Mouse (Mus musculus) kidney, postnatal 0 days (tissue): ENCODE data around the gene Rftn1. TPM values are rescaled to one million over a fixed set of nuclear protein-coding genes. Genes with fewer than 3 reads are reported as not detected.

Experiments used
- ATAC-seq: fragments of 200-750 bp; cut with Nextera tagmentation; replicated peaks from 2 replicates; pipeline ENCODE4 v1.8.0; 2017; ENCODE audit warnings: low read depth, moderate number of reproducible peaks, moderate TSS enrichment, moderate library complexity; ENCODE audit not compliant: low FRiP score
- DNase-seq: peaks from one replicate; pipeline ENCODE4 v3.0.0-alpha.2; 2016; ENCODE audit warnings: low spot score
- H3K27ac ChIP-seq: fragments of 300-500 bp; sonication (generic); 2 replicates; pipeline ENCODE4 v1.5.1; 2014; ENCODE audit warnings: mild to moderate bottlenecking
- H3K27me3 ChIP-seq: fragments of 300-500 bp; sonication (generic); 2 replicates; pipeline ENCODE4 v1.6.1; 2014; ENCODE audit warnings: low read length, mixed read lengths; ENCODE audit not compliant: insufficient read depth
- H3K36me3 ChIP-seq: fragments of 300-500 bp; sonication (generic); 2 replicates; pipeline ENCODE4 v1.6.1; 2014; ENCODE audit warnings: low read length, mixed read lengths; ENCODE audit not compliant: insufficient read depth
- H3K4me1 ChIP-seq: fragments of 300-500 bp; sonication (generic); replicated peaks from 2 replicates; pipeline ENCODE4 v1.6.1; 2014; ENCODE audit warnings: antibody characterized with exemption, low read length, mixed read lengths; ENCODE audit not compliant: insufficient read depth
- H3K4me2 ChIP-seq: fragments of 300-500 bp; sonication (generic); 2 replicates; pipeline ENCODE4 v1.6.1; 2014; ENCODE audit warnings: mild to moderate bottlenecking, low read length, moderate library complexity, mixed read lengths
- H3K4me3 ChIP-seq: fragments of 300-500 bp; sonication (generic); replicated peaks from 2 replicates; pipeline ENCODE4 v1.5.1; 2014; ENCODE audit warnings: low read depth, low read length
- H3K9ac ChIP-seq: fragments of 300-500 bp; sonication (generic); 2 replicates; pipeline ENCODE4 v1.6.1; 2014; ENCODE audit warnings: low read depth, low read length
- H3K9me3 ChIP-seq: fragments of 300-500 bp; sonication (generic); replicated peaks from 2 replicates; pipeline ENCODE4 v1.6.1; 2016; ENCODE audit warnings: low read length, inconsistent platforms, mixed read lengths
- CTCF ChIP-seq: IDR thresholded peaks from 2 replicates; pipeline ENCODE4 v1.5.1; 2016; ENCODE audit warnings: antibody characterized with exemption, low read depth, mild to moderate bottlenecking, moderate library complexity
- WGBS: fragments of 180-500 bp; shearing (Covaris S2); extraction: QIAGEN DNeasy Blood & Tissue Kit; methylation state at CpG from one replicate; pipeline ENCODE4 v1.1.7; 2014; 5-methylcytosine and 5-hydroxymethylcytosine counted together
- polyA plus RNA-seq: library from polyadenylated mRNA; unstranded; fragments of >200 nt; fragmentation: Nextera tagmentation; extraction: Ambion mirVana; gene quantifications from 2 replicates; pipeline ENCODE4 v1.2.1, GENCODE M21; 2015

The Rftn1 gene
- polyA plus RNA-seq, 1 experiment from 2014 or later = 11.8 TPM

DNA sequence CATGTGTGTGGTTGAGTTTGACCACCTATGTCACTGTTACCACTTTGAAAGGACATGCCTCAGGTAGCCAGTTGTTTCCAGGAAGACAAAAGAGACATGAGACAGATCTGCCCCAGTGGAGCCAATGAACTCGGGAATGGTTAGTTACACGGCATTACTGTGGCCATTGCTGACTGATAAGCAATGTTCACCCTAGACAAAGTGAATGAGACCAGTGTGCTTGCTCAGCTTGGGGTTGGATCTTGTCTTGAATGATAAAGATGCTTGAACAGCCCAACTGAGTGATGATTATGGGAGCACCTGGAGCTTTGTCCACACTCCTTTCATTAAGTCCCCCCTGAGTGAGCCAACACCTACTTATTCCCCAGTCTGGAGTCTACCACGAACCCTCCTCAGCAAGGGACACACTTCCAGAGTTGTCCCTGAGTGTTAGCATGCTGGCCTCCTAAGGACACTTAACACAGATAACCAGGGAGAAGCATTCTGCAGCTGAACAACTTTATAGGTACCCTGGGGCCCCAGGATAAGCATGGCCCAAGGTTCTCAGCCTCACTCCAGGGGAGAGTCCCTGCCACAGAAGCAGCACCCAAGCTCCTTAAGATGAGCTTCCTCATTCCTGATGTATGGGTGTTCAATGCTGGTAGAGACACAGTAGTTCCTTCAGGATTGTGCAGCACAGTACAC is 149.6 kb downstream of the Rftn1 start:
- Histone ChIP-seq H3K9me3 (no peaks in the 10 kb centered on the region), H3K4me3 (no peak overlapping the region), H3K36me3 (no peaks in the 10 kb centered on the region), H3K4me2 (no peak overlapping the region), H3K27me3 (no peaks in the 10 kb centered on the region), H3K27ac (no peak overlapping the region), H3K4me1 (no peaks in the 10 kb centered on the region), H3K9ac (no peak overlapping the region)
- 93% methylated on average over 3 of the region's 3 CpGs for WGBS
- no peak for DNase-seq
- ATAC-seq = no peak
- TF ChIP-seq CTCF = no peak

GRCm38 (mm10) chr17:50037882-50038665 is 152.4 kb downstream of the Rftn1 start:
- Histone ChIP-seq H3K4me3 (no peak overlapping the region), H3K36me3 (no peaks in the 10 kb centered on the region), H3K4me2 (no peak overlapping the region), H3K27ac (no peak overlapping the region), H3K4me1 (no peaks in the 10 kb centered on the region), H3K9ac (no peak overlapping the region), H3K9me3 (no peaks in the 10 kb centered on the region), H3K27me3 (no peaks in the 10 kb centered on the region)
- DNase-seq (no peak), ATAC-seq (no peak)
- 85% methylated on average over 10 of the region's 10 CpGs for WGBS
- no peak for TF ChIP-seq CTCF

DNA sequence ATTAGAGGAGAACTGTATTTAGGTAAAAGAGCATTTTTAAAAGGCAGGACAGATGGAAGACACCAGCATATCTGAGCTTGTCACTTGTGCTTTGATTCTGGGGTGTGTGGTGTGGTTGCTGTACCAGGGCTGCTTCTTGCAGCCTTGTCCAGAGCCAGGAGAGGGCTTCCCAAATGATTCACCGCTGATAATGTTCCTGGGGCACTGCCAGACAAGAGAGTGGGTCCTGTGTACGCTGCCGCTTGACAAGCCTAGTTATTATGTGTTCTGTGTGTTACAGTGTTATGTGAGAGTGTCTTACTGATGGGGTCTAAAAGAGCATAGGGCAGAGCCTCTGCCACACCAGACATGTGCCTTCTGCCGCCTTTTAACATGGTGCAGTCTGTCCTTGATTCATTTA is 153.1 kb downstream of the Rftn1 start:
- H3K36me3 ChIP-seq = no peaks in the 10 kb centered on the region
- H3K4me1 ChIP-seq = no peaks in the 10 kb centered on the region
- no peak overlapping the region for H3K4me2 ChIP-seq
- H3K9ac ChIP-seq = no peak overlapping the region
- DNase-seq = no peak
- ATAC-seq = no peak
- H3K4me3 ChIP-seq = no peak overlapping the region
- TF ChIP-seq CTCF = no peak
- WGBS = 87% methylated on average over 4 of the region's 4 CpGs
- H3K27ac ChIP-seq = no peak overlapping the region
- H3K27me3 ChIP-seq = no peaks in the 10 kb centered on the region
- no peaks in the 10 kb centered on the region for H3K9me3 ChIP-seq

DNA sequence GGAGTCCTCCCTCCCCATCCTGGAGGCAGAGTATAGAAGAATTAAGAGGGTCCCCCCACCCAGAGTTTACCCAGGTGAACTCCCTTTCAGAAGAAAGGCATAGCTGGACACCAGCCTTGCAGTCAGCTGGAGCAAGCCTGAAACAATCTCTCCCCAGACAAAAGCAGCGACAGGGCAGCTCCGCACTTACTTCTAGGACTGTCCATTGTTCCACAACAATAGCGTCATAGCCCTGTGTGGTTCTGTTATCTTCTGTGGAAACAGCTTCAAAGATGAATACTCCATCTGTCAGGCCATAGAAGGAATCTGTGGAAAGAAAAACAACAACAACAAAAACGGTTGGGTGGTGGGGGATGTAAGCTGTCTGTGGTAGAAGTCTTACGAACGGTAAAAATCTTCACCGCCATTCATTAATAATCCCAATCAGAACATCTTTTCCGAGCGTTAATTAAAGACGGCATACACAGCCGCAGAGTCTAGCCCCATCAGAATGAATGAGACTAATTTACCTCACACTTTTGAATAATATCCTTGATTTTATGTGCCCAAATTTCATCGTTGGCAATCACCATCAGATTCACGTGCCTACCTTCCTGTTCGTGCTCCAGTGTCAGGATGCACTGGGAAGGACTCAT is 153.6 kb downstream of the Rftn1 start:
- WGBS = 90% methylated on average over 14 of the region's 14 CpGs

GRCm38 (mm10) chr17:50033698-50034097 is 156.8 kb downstream of the Rftn1 start:
- DNase-seq = no peak
- no peak overlapping the region for H3K9ac ChIP-seq
- WGBS = 67% methylated on average over 6 of the region's 6 CpGs
- no peaks in the 10 kb centered on the region for H3K9me3 ChIP-seq
- no peak for ATAC-seq
- H3K4me1 ChIP-seq = no peaks in the 10 kb centered on the region
- H3K27ac ChIP-seq = no peak overlapping the region
- H3K36me3 ChIP-seq = no peaks in the 10 kb centered on the region
- H3K4me2 ChIP-seq = no peak overlapping the region
- TF ChIP-seq CTCF = no peak
- no peak overlapping the region for H3K4me3 ChIP-seq
- no peaks in the 10 kb centered on the region for H3K27me3 ChIP-seq

More for the DNA sequence above, 153.6 kb downstream of the Rftn1 start:
- no peak overlapping the region for H3K4me3 ChIP-seq
- H3K4me1 ChIP-seq = no peaks in the 10 kb centered on the region
- H3K4me2 ChIP-seq = no peak overlapping the region
- H3K9ac ChIP-seq = no peak overlapping the region
- no peaks in the 10 kb centered on the region for H3K27me3 ChIP-seq
- no peak for DNase-seq
- H3K27ac ChIP-seq = no peak overlapping the region
- no peak for ATAC-seq
- H3K36me3 ChIP-seq = no peaks in the 10 kb centered on the region
- no peak for TF ChIP-seq CTCF
- no peaks in the 10 kb centered on the region for H3K9me3 ChIP-seq
